Mouse (Mus musculus): ENCODE measurements at regions not wholly inside any gene's neighbourhood (a gene's known extent, or its start where the extent isn't known, plus 50 kb on each side); places are given as distances from the start of the nearest gene placed in this dataset.
A peak's percentile ranks its signal among the peaks of the same experiment; 100 is the strongest.

DNA sequence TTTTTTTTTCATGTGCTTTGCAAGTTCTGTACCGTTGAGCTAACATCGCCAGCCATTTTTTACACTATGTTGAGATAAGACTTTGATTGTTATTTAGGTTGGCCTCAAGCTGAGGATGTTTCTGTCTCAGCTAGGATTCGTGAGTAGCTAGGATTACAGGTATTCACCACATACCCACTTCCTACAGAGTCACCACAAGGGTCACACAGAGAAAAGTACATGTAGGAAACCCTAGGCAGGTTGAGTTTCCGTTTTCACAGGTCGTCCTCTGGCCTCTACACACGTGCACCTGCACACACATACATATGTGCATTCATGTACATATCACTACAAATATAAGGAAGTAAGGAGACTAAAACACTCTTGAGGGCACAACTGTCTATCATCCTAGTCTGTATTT lies 133.5 kb downstream of the Pten start:
- Histone ChIP-seq H3K36me3 (replicated peaks; ENCODE audit: control insufficient read depth, insufficient read depth, low read depth) (no peaks in the 10 kb centered on the region), H3K9ac (replicated peaks) (no peak overlapping the region), H3K9me3 (ENCODE audit: control insufficient read depth, low read length) (no peaks in the 10 kb centered on the region), H3K27me3 (ENCODE audit: control insufficient read depth, insufficient read depth, low read length) (no peaks in the 10 kb centered on the region), H3K27ac (no peak overlapping the region), H3K4me1 (replicated peaks; ENCODE audit: control insufficient read depth in 2 of 2, insufficient read depth in 2 of 2, low read length in 1 of 2) (no peaks in the 10 kb centered on the region), H3K4me2 (ENCODE audit: low read depth) (no peak overlapping the region), H3K4me3 (ENCODE audit: insufficient read depth in 1 of 2, low read depth in 2 of 2, low read length in 2 of 2) (no peak overlapping the region)
- TF ChIP-seq CTCF (IDR thresholded peaks at IDR 0.05; ENCODE audit: low read depth) (no peak), EP300 (IDR thresholded peaks at IDR 0.05; ENCODE audit: low read depth) (no peak)
- 67% methylated on average over 6 of the region's 6 CpGs for WGBS (ENCODE audit: insufficient replicate concordance)
- no peak for DNase-seq (ENCODE audit: low read depth in 3 of 3, low spot score in 3 of 3)
- no peak for ATAC-seq (ENCODE audit: insufficient read depth)

DNA sequence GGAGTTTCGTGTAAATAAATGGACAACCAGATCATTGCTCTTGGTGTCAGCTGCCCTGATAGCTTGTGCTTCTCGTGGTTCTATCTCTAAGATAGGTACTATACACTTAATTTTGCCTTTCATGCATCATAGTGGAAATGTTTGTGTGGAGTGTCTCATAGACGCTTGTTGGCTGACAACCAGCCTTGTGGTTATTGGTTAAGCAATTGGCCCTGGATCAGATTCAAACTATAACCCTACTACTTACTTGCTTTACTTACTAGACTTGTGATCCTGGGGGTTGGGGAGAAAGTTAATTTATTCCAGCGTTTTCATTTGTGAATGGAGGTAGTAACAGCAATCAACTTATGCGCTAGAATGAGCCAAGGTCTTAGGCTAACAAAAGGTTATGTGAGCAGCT lies 135.2 kb downstream of the Pten start:
- ATAC-seq (ENCODE audit: insufficient read depth) (no peak), DNase-seq (ENCODE audit: low read depth in 3 of 3, low spot score in 3 of 3) (no peak)
- Histone ChIP-seq H3K4me3 (ENCODE audit: insufficient read depth in 1 of 2, low read depth in 2 of 2, low read length in 2 of 2) (no peak overlapping the region), H3K4me2 (ENCODE audit: low read depth) (no peak overlapping the region), H3K27ac (no peak overlapping the region), H3K27me3 (ENCODE audit: control insufficient read depth, insufficient read depth, low read length) (no peaks in the 10 kb centered on the region), H3K36me3 (replicated peaks; ENCODE audit: control insufficient read depth, insufficient read depth, low read depth) (no peaks in the 10 kb centered on the region), H3K9me3 (ENCODE audit: control insufficient read depth, low read length) (no peaks in the 10 kb centered on the region), H3K4me1 (replicated peaks; ENCODE audit: control insufficient read depth in 2 of 2, insufficient read depth in 2 of 2, low read length in 1 of 2) (no peaks in the 10 kb centered on the region), H3K9ac (replicated peaks) (no peak overlapping the region)
- TF ChIP-seq CTCF (IDR thresholded peaks at IDR 0.05; ENCODE audit: low read depth) (no peak), EP300 (IDR thresholded peaks at IDR 0.05; ENCODE audit: low read depth) (no peak)
- 64% methylated on average over 5 of the region's 5 CpGs for WGBS (ENCODE audit: insufficient replicate concordance)

DNA sequence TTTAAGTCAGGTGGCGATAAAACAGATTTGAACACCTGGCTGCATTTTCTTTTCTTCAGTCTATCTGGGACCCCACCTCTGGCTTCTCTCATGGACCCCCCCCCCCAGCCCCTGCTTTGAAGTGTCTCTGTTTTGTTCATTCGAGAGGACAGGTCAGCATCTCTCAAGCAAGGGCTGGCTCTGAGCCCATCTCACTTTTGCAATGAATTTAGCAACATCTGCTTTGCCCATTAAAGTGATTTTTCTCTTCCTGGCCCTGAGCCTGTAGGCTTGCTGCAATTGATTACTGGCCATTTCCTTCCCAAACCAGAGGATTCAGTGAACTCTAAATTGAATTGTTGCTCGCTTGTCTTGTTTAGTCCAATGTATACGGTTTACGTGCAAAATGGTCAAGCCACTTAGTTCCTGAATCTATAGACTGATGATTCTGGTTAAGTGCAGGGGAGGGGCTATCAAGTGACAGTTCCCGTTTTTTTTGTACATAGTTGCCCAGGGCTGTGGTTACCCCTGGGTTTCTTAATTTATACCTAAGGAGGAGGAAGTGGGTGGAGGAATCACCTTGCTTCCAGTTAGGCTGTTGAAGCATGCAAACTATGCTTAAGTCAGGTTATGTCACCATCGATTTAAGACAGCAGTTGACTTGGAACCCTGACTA lies 146.3 kb downstream of the Pten start:
- no peaks in the 10 kb centered on the region for H3K36me3 ChIP-seq (replicated peaks; ENCODE audit: control insufficient read depth, insufficient read depth, low read depth)
- no peak overlapping the region for H3K27ac ChIP-seq
- TF ChIP-seq EP300 (IDR thresholded peaks at IDR 0.05; ENCODE audit: low read depth) (no peak), CTCF (IDR thresholded peaks at IDR 0.05; ENCODE audit: low read depth) (no peak)
- H3K9me3 ChIP-seq (ENCODE audit: control insufficient read depth, low read length): no peaks in the 10 kb centered on the region
- H3K9ac ChIP-seq (replicated peaks): no peak overlapping the region
- H3K4me3 ChIP-seq (ENCODE audit: insufficient read depth in 1 of 2, low read depth in 2 of 2, low read length in 2 of 2): no peak overlapping the region
- no peaks in the 10 kb centered on the region for H3K27me3 ChIP-seq (ENCODE audit: control insufficient read depth, insufficient read depth, low read length)
- H3K4me2 ChIP-seq (ENCODE audit: low read depth): no peak overlapping the region
- peaks cover 7 to 36% of the 10 kb centered on the region in 2 experiments for H3K4me1 ChIP-seq (replicated peaks; ENCODE audit: control insufficient read depth in 2 of 2, insufficient read depth in 2 of 2, low read length in 1 of 2)
- ATAC-seq (ENCODE audit: insufficient read depth) (no peak), DNase-seq (ENCODE audit: low read depth in 3 of 3, low spot score in 3 of 3) (peak in 1 of 3 experiments; percentile 12)
- WGBS (ENCODE audit: insufficient replicate concordance): 21% methylated on average over 7 of the region's 7 CpGs

DNA sequence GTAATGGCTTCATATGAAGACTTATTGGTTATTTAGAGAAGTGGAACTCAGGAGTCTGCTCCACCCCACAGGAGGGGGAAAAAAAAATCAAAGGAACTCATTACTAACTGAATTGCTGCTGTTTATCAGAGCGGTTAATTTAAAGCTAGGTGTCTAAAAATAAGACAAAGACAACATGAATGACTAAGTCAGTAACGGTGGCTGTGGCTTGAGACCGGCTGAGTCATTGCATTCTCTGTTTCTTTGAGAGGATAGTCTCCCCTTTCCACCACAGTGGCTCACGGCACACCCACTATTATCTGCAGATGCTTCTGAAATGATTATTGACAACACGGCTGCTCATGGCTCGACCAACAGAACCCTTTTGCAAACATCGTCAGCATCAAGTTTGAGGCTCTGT lies 147.2 kb downstream of the Pten start:
- 15% methylated on average over 7 of the region's 7 CpGs for WGBS (ENCODE audit: insufficient replicate concordance)
- DNase-seq (ENCODE audit: low read depth in 3 of 3, low spot score in 3 of 3): no peak
- Histone ChIP-seq H3K4me2 (ENCODE audit: low read depth) (no peak overlapping the region), H3K27me3 (ENCODE audit: control insufficient read depth, insufficient read depth, low read length) (no peaks in the 10 kb centered on the region), H3K4me3 (ENCODE audit: insufficient read depth in 1 of 2, low read depth in 2 of 2, low read length in 2 of 2) (no peak overlapping the region), H3K9me3 (ENCODE audit: control insufficient read depth, low read length) (no peaks in the 10 kb centered on the region), H3K4me1 (replicated peaks; ENCODE audit: control insufficient read depth in 2 of 2, insufficient read depth in 2 of 2, low read length in 1 of 2) (peaks cover 7 to 36% of the 10 kb centered on the region in 2 experiments), H3K27ac (no peak overlapping the region), H3K9ac (replicated peaks) (no peak overlapping the region), H3K36me3 (replicated peaks; ENCODE audit: control insufficient read depth, insufficient read depth, low read depth) (no peaks in the 10 kb centered on the region)
- no peak for ATAC-seq (ENCODE audit: insufficient read depth)
- TF ChIP-seq EP300 (IDR thresholded peaks at IDR 0.05; ENCODE audit: low read depth): no peak
- TF ChIP-seq CTCF (IDR thresholded peaks at IDR 0.05; ENCODE audit: low read depth): no peak

DNA sequence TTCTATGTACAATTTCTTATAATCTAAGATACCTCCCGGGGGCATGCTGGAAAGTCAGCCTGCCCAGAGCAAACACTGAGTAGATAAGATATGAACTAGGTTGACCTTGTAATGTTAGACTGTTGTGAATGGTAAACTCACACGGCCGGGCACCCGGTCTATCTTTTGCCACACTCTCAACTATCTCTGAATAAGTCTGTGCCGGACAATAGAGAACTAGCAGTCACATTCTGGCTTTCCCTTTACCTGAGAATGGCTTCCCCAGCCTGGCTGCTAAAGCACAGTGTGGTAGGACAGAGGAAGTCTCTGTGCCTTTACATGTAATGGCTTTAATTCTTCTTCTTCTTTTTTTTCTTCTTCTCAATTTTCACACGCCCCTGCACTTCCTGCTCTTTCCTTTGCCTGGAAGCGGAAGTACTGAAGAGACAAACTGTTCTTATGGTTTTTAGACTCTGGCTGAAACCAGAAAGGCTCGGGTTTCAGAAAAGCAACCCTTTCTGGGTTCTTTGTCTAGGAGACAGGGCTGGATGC lies 148.7 kb downstream of the Pten start:
- Histone ChIP-seq H3K27ac (no peak overlapping the region), H3K9ac (replicated peaks) (no peak overlapping the region), H3K36me3 (replicated peaks; ENCODE audit: control insufficient read depth, insufficient read depth, low read depth) (no peaks in the 10 kb centered on the region), H3K27me3 (ENCODE audit: control insufficient read depth, insufficient read depth, low read length) (no peaks in the 10 kb centered on the region), H3K4me2 (ENCODE audit: low read depth) (peak overlapping the region; percentile 19), H3K4me1 (replicated peaks; ENCODE audit: control insufficient read depth in 2 of 2, insufficient read depth in 2 of 2, low read length in 1 of 2) (peaks cover 7 to 36% of the 10 kb centered on the region in 2 experiments), H3K9me3 (ENCODE audit: control insufficient read depth, low read length) (no peaks in the 10 kb centered on the region), H3K4me3 (ENCODE audit: insufficient read depth in 1 of 2, low read depth in 2 of 2, low read length in 2 of 2) (no peak overlapping the region)
- TF ChIP-seq EP300 (IDR thresholded peaks at IDR 0.05; ENCODE audit: low read depth) (no peak), CTCF (IDR thresholded peaks at IDR 0.05; ENCODE audit: low read depth) (no peak)
- no peak for DNase-seq (ENCODE audit: low read depth in 3 of 3, low spot score in 3 of 3)
- no peak for ATAC-seq (ENCODE audit: insufficient read depth)
- WGBS (ENCODE audit: insufficient replicate concordance): 3% methylated on average over 8 of the region's 8 CpGs

All from liver, embryonic 14.5 days (tissue).